Mouse (Mus musculus): ENCODE data around the gene Mtor. TPM values are rescaled to one million over a fixed set of nuclear protein-coding genes. Genes with fewer than 3 reads are reported as not detected.

Gene Mtor
- polyA plus RNA-seq, 1 experiment: 75.5 TPM

DNA sequence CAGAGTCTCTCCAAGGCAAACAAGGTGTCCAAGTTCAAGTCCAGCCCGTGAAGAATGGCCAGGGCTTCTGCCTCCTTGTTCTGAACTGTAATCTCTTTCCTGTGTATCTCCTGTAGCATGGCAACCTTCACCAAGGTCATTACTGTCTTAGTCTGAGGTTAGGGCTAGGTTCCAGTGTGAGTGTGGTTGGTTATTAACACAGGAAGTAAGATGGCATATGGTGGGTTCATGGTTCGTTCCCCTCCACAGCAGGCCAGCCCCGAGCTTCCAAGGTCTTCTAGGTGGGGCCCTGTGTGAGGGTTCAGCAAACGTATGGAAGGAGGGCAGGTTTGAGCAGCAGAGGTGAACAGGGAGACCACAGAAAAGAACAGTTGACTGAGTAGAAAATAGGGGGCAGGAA lies 15.9 kb upstream of the Mtor start:
- no peak overlapping the region for H3K4me3 ChIP-seq (ENCODE audit: control insufficient read depth, low read depth, low read length)
- 0 out of 2 replicates have a peak, but pooled peaks cover 3% of the 10 kb centered on the region for H3K36me3 ChIP-seq (ENCODE audit: control insufficient read depth, insufficient read depth, low read length)
- TF ChIP-seq POLR2A (IDR thresholded peaks at IDR 0.05; ENCODE audit: control insufficient read depth, low read depth, low read length) (no peak), CTCF (IDR thresholded peaks at IDR 0.05; ENCODE audit: control insufficient read depth, insufficient read depth, insufficient replicate concordance, low read depth, low read length) (no peak)
- H3K4me1 ChIP-seq (ENCODE audit: control insufficient read depth, insufficient read depth, low read length): peaks cover 2% of the 10 kb centered on the region; the same call in 1 of the 2 replicates
- no peak overlapping the region for H3K27ac ChIP-seq (ENCODE audit: control insufficient read depth, insufficient read depth, low read depth, low read length)
- no peaks in the 10 kb centered on the region for H3K27me3 ChIP-seq (ENCODE audit: control insufficient read depth, insufficient read depth, low read length)

DNA sequence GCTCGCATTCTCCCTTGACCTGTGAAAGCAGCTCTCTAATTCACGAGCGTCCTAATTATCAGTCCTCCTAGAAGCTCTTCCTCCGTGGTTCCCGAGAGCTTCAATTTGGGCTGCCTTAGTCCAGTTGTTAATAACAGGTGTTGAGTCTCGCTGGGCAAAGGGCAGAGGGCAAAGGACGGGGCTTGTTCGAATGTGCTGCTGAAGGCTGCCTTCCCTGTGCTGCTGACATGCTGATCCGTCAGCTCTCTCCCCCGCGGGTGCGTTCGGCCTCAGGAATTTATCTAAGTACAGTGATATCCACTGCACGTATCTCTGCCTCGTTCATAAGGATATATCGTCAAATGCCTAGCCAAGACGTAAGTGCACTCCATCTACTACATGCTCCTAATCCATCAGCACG lies 15.1 kb upstream of the Mtor start:
- 0 out of 2 replicates have a peak, but pooled peaks cover 3% of the 10 kb centered on the region for H3K36me3 ChIP-seq (ENCODE audit: control insufficient read depth, insufficient read depth, low read length)
- TF ChIP-seq CTCF (IDR thresholded peaks at IDR 0.05; ENCODE audit: control insufficient read depth, insufficient read depth, insufficient replicate concordance, low read depth, low read length) (no peak), POLR2A (IDR thresholded peaks at IDR 0.05; ENCODE audit: control insufficient read depth, low read depth, low read length) (no peak)

DNA sequence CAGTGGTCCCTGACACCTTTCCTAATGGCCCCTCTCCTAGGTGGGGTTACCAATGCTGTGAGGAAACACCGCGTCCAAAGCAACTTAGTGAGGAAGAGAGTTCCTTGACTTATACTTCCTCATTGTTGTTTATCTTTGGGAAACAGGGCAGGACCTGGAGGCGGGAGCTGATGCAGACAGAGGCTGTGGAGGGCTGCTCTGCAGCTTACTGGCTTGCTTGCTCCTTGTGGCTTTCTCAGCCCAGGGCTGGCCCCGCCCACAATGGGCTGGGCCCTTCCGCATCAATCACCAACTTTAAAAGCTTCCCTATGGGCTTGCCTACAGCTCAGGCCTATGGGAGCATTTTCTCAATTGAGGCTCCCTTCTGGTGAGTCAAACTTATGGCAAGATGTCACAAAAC lies 14.6 kb upstream of the Mtor start:
- Histone ChIP-seq H3K27ac (ENCODE audit: control insufficient read depth, insufficient read depth, low read depth, low read length) (no peak overlapping the region), H3K36me3 (ENCODE audit: control insufficient read depth, insufficient read depth, low read length) (0 out of 2 replicates have a peak, but pooled peaks cover 3% of the 10 kb centered on the region), H3K27me3 (ENCODE audit: control insufficient read depth, insufficient read depth, low read length) (no peaks in the 10 kb centered on the region), H3K4me1 (ENCODE audit: control insufficient read depth, insufficient read depth, low read length) (peaks cover 2% of the 10 kb centered on the region; the same call in 1 of the 2 replicates), H3K4me3 (ENCODE audit: control insufficient read depth, low read depth, low read length) (no peak overlapping the region)
- TF ChIP-seq POLR2A (IDR thresholded peaks at IDR 0.05; ENCODE audit: control insufficient read depth, low read depth, low read length) (no peak), CTCF (IDR thresholded peaks at IDR 0.05; ENCODE audit: control insufficient read depth, insufficient read depth, insufficient replicate concordance, low read depth, low read length) (no peak)

More for the DNA sequence above, 15.1 kb upstream of the Mtor start:
- peaks cover 2% of the 10 kb centered on the region; the same call in 1 of the 2 replicates for H3K4me1 ChIP-seq (ENCODE audit: control insufficient read depth, insufficient read depth, low read length)
- no peak overlapping the region for H3K27ac ChIP-seq (ENCODE audit: control insufficient read depth, insufficient read depth, low read depth, low read length)
- H3K4me3 ChIP-seq (ENCODE audit: control insufficient read depth, low read depth, low read length): no peak overlapping the region
- H3K27me3 ChIP-seq (ENCODE audit: control insufficient read depth, insufficient read depth, low read length): no peaks in the 10 kb centered on the region

DNA sequence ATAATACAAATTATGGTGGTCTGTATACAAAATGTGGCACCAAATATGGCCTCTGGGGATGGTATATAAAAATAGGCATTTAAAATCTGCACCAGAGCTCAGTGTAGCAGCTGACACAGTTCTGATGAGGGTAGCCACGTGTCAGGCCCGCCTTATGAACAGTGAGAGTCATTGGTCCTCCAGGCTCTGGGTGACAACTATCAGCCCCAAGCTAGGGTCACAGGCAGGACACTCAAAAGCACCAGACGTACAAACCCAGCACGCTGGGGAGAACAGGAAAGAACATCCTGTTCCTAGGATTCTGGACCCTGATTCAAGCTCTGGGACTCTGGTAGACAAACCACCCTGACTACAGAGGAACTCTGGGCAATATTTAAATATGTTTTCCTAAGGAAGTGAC lies 13.9 kb upstream of the Mtor start:
- no peak overlapping the region for H3K27ac ChIP-seq (ENCODE audit: control insufficient read depth, insufficient read depth, low read depth, low read length)
- no peaks in the 10 kb centered on the region for H3K27me3 ChIP-seq (ENCODE audit: control insufficient read depth, insufficient read depth, low read length)
- TF ChIP-seq POLR2A (IDR thresholded peaks at IDR 0.05; ENCODE audit: control insufficient read depth, low read depth, low read length) (no peak), CTCF (IDR thresholded peaks at IDR 0.05; ENCODE audit: control insufficient read depth, insufficient read depth, insufficient replicate concordance, low read depth, low read length) (no peak)
- H3K4me1 ChIP-seq (ENCODE audit: control insufficient read depth, insufficient read depth, low read length): no peaks in the 10 kb centered on the region
- H3K4me3 ChIP-seq (ENCODE audit: control insufficient read depth, low read depth, low read length): no peak overlapping the region
- H3K36me3 ChIP-seq (ENCODE audit: control insufficient read depth, insufficient read depth, low read length): 0 out of 2 replicates have a peak, but pooled peaks cover 3% of the 10 kb centered on the region

DNA sequence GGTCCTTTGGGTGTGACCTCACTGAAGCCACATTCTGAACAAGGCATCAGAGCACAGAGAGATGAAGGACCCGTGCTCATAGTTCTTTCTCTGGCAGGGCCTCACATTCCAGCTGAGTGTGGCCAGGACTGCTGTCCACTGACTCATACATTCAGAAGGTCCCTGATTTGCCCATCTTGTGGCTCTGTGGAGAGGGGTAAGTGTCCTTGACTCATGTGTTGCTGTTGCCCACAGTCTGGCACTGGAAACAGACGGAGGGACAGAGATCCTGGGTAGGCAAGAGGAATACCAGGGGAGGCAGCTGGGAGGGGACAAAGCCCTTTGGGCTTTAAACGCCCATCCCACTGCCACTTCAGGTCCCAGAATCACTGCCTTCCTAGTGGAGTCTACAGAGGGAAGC lies 13.3 kb upstream of the Mtor start:
- TF ChIP-seq CTCF (IDR thresholded peaks at IDR 0.05; ENCODE audit: control insufficient read depth, insufficient read depth, insufficient replicate concordance, low read depth, low read length) (no peak), POLR2A (IDR thresholded peaks at IDR 0.05; ENCODE audit: control insufficient read depth, low read depth, low read length) (no peak)

DNA sequence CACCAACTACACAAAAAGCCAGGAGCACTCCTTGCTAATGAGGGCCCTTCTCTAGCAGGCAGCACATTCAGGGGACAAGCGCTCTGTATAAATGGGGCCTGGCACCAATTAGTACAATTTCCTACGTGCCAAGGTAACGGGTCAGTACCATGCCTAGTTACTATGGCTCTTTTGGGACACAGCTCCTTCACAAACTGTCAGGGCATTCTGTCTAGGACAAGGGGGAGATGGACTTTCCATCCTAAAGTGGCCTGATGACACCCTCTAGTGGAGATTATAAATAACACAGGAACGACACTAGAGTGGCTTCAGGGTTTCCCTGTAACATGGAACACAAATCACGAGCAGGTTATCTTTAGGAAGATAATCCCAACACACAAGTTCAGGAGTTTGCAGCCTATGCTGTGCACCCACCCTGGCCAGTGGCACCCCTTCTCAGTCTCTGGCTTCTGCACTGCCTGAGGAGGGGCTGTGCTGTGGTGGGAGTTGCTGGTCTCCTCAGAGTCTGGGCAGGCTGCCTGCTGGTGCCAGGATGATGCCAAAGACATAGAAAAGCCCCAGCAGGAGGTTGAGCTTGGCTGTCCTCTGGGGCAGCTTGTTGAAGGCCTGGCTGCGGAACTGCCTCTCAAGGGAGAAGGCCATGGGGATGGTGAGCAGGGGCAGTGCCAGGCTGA lies 12.6 kb upstream of the Mtor start:
- Histone ChIP-seq H3K27ac (ENCODE audit: control insufficient read depth, insufficient read depth, low read depth, low read length) (no peak overlapping the region; the same call in 1 of the 2 replicates), H3K4me3 (ENCODE audit: control insufficient read depth, low read depth, low read length) (no peak overlapping the region), H3K27me3 (ENCODE audit: control insufficient read depth, insufficient read depth, low read length) (no peaks in the 10 kb centered on the region), H3K4me1 (ENCODE audit: control insufficient read depth, insufficient read depth, low read length) (no peaks in the 10 kb centered on the region), H3K36me3 (ENCODE audit: control insufficient read depth, insufficient read depth, low read length) (0 out of 2 replicates have a peak, but pooled peaks cover 3% of the 10 kb centered on the region)
- no peak for TF ChIP-seq POLR2A (IDR thresholded peaks at IDR 0.05; ENCODE audit: control insufficient read depth, low read depth, low read length)
- no peak for TF ChIP-seq CTCF (IDR thresholded peaks at IDR 0.05; ENCODE audit: control insufficient read depth, insufficient read depth, insufficient replicate concordance, low read depth, low read length)

More for the DNA sequence above, 13.3 kb upstream of the Mtor start:
- H3K27ac ChIP-seq (ENCODE audit: control insufficient read depth, insufficient read depth, low read depth, low read length): no peak overlapping the region; the same call in 1 of the 2 replicates
- H3K4me1 ChIP-seq (ENCODE audit: control insufficient read depth, insufficient read depth, low read length): no peaks in the 10 kb centered on the region
- no peaks in the 10 kb centered on the region for H3K27me3 ChIP-seq (ENCODE audit: control insufficient read depth, insufficient read depth, low read length)
- H3K36me3 ChIP-seq (ENCODE audit: control insufficient read depth, insufficient read depth, low read length): 0 out of 2 replicates have a peak, but pooled peaks cover 3% of the 10 kb centered on the region
- no peak overlapping the region for H3K4me3 ChIP-seq (ENCODE audit: control insufficient read depth, low read depth, low read length)

DNA sequence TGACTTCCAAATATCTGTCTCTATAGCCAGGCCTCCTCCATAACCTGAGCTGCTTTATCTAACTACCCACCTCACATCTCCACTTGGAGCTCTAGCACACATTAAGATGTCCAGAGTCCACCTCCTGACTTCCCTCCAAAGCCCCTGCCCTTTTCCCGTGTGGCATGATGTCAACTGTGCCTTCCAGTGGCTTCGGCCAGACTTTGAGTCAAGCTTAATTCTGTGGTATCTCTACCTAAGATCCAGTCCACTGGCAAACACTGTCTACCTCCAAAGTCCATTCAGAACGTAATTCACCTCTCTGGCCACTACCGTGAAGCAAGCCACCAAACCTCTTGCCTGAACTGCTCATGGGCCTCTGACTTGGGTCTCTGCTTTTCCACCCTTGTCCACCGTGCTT lies 6.5 kb upstream of the Mtor start:
- Histone ChIP-seq H3K27ac (ENCODE audit: control insufficient read depth, insufficient read depth, low read depth, low read length) (no peak overlapping the region), H3K27me3 (ENCODE audit: control insufficient read depth, insufficient read depth, low read length) (no peaks in the 10 kb centered on the region), H3K4me1 (ENCODE audit: control insufficient read depth, insufficient read depth, low read length) (peaks cover 5% of the 10 kb centered on the region), H3K4me3 (ENCODE audit: control insufficient read depth, low read depth, low read length) (no peak overlapping the region), H3K36me3 (ENCODE audit: control insufficient read depth, insufficient read depth, low read length) (no peaks in the 10 kb centered on the region; the same call in 1 of the 2 replicates)
- TF ChIP-seq CTCF (IDR thresholded peaks at IDR 0.05; ENCODE audit: control insufficient read depth, insufficient read depth, insufficient replicate concordance, low read depth, low read length): no peak
- no peak for TF ChIP-seq POLR2A (IDR thresholded peaks at IDR 0.05; ENCODE audit: control insufficient read depth, low read depth, low read length)
